Mouse (Mus musculus) thymus, postnatal 4 days (tissue): ENCODE results near the gene Rpgrip1l.

Experiments
- DNase-seq: peaks from one replicate; pipeline ENCODE4 v3.0.0; 2021

The Rpgrip1l gene

DNA sequence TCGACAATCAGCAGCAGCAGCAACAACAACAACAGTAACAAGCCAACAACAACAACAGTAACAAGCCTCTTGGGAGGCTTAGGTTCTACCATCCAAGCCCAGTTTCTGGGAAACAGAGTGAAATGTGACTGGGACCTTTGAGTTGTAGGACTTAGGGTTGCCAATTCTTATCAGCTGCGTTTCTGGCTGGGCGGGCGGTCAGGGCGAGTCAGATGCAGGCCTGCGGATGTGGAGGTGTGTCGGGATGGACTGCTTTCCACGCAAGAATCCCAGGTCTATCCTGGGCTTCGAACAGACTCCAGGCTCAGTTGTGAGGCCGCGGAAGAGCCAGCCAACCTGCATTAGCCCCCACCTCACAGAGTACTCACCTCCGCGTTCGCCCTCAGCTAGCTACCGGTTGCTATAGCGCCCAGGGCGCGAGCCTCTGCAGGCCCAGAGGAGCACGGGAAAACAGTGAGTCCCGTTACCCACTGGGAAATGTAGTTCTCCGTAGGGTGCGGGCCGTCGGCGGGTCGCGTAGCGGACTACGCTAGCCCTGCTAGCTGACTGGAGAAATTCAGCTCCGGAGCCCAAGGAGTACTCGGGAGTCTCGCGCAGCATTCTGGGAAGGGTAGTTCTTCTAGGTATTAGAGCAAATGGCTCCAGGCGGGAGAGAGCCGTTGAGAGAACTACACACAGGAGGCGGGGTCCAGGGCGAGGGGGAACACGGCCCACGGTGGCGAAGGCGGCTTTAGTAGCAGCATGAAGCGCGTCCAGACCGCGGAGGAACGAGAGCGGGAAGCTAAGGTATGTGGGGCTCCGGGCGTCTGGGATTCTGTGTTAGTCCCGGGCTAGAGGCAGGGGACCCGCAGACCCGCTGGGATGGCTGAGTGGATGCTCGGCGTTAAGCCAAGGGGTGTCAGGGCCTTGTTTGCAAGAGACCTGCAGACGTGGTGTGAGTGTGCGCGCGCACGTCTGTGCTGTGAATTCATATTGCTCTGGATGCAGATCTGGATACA, at the start of gene Rpgrip1l, which contains the start of gene Fto:
TSS of gene Rpgrip1l (minus strand) at position 428 of the 998 bp plus-strand sequence.
TSS of gene Fto (plus strand) at position 691 of the 998 bp plus-strand sequence.
- DNase-seq: peak; percentile 94

DNA sequence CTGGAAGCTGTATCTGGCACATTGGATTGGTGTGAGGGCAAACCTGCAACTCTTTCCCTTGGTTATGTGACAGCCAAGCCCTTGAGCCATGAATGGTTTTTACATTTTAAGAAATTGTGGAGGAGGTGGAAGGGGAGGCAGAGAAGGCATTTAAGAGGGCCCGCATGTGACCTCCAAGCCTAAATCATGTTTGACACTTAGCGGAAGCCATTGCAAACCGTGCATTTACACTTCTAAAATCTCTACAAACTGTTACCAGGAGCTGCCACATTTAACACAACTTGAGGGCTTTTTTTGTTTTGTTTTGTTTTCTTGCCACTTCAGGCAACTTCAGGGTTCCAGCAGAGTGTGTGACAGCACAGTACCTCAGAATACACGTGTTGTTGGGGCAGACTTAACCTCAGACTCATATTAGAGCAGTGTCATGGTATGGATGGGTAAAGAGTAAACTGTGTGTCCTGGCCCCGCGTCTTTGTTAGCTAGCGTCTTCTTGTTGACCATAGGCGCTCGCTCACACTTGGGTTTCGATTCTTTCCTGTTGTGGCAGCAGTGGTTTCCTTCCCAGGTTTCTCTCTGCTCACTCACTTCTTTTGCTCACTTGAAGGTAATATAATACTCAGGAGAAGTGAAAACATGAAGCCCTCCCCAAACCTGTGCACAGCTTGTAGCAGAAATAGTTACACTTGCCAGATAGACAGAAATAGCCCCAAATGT, 47.7 kb upstream of the Rpgrip1l start:
- no peak for DNase-seq

DNA sequence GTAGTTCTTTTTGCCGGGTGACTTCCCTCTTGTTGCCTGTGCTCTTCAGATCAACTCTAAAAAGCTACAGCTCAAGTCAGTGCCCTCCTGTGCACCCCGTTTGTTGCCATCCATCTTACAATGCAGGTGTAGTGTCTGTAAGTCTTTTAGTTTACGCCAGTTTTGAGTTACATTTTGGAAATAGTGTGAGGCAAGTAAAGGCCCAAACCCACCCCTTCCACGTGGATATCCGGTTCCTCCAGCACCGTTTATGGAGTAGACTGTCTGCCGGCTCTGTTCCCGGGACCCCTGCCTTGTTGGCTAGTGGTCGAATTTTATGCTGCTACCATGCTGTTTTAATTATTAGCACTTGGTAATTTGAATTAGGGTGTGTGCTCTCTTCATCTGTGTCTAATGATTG, 46.4 kb upstream of the Rpgrip1l start:
- DNase-seq: no peak

DNA sequence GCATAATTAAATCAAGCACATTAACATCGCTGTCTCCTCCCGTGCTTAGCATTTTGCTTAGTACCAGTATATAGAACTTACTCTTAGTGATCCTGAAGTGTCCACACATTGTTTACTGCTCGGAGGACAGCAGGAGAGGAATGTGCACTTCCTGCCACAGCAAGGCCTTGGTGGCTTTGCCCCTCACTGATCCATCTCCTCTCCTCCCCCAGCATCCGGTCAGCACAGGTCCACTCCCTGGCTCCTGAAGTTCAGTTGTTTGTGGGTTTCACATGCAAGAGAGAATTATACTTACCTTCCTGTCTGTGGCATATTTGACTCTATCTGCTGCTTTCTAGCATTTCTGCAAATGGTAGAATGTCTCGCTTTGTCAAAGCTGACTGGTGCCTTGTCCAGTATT, 45.0 kb upstream of the Rpgrip1l start:
- no peak for DNase-seq

DNA sequence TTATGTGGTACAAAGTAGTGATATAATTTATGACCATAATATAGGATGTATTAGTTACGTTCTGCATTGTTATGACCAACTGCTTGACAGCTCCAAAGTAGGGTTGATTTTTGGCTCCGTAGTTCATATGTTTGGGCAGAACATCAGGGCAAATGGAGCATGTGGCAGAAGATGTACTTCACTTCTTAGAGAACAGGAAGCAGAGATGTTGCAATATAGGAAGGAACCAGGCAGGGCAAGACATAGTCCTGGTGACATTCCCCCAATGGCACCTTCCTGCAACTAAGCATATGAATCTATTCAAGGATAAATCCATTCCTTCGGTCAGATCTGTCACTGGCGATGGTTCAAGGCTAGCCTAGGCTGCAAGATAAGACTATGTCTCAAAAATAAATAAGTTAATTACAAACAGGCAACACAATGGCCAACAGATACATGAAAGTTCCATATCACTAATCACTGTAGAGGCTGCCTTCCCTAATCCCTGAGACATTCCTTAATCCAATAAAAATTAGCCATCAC, 44.5 kb upstream of the Rpgrip1l start:
- no peak for DNase-seq

DNA sequence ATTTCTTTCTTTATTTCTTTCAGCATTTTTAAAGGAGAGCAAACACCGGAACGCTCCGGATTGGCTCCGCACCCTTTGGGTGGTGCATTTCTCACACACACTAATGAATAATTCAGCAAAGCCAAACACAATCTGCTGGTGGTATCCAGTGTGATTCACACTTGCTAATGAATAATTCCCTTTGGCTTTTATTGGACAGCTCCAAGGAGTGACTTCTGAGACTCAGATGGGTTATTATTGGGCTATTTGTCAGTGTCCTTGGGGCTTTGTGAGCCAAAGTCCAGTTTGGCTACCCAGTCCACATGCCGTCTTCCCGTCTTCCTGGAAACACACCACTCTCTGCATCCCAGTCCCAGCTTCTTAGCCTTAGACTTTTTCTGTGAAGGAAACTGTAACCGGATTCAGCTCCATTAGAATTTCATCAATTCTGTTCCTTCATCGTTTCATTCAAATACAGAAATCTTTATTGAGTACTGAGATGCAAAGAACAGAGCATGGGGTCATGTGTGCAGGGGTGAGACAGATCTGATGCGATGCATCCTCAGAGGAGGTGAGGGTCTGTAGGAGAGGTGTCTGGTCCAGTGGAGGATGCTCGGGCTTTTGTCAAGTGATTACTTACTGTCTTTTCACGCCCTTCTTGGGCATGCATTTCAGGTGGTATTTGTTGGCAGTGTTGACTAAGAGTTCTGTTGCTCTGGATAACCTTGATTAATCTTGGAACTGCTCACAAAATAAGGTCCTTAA, 43.1 kb upstream of the Rpgrip1l start:
- no peak for DNase-seq

DNA sequence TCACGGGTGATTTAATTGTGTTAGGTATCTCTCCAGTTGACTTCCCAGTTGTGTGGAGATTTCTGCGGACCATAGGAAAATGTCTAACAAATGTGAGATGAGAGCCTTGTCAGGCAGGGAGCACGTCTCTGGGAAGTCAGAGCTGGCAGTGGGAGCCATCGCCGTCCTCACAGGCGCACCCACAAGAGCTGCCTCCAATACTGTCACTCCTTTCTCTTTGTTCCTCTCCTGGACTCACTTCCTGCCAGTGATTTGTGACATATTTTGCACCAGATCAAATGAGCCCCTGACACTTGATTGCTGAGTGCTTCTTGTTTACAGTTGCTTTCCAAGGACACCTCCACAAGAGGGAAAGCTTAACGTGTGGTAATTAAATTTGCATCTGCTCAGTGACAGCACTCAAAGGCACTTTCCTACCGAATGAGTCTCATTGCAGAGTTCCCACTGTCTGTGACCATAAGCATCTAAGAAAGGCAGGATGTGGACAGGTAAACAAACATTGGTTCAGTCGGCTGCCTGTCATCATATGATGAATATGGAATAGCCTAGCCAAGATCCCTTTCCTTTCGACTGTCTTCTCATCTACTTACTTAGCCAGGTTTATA, 42.3 kb upstream of the Rpgrip1l start:
- no peak for DNase-seq

DNA sequence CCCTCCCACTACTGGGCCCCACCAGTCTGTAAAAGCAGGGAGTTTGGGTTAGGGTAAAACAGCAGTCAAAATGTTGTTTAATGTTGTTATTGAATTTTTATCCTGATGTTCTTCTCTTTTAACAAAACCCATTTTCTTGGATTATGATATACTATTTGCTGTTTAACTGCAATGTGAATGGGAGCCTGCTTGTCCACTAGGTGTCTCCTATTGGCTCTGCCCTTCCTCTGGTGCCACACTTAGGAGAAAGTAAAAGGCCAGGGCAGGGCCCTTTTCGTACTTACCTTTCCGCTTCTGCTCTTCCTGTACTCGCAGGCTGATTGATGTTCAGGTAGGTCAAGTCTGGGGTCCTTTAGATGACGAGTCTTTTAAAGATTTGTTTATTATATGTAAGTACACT, 40.8 kb upstream of the Rpgrip1l start:
- DNase-seq: no peak

DNA sequence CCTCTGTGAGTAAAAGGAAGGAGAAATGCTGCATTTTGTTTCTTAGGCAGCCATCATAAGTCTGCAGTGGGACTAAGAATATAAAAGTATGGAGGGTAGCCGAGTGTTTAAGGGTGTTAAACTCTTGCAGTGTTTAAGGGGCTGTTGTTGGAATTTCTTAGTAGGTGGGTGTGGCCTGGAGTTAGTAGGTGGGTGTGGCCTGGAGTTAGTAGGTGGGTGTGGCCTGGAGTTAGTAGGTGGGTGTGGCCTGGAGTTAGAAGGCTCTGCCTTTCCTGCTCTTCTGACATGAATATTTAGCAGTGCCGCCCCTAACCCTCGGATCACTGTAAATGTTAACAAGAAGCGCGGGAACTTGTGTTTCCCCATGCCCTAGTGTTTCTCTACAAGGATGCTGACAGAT, 40.0 kb upstream of the Rpgrip1l start:
- no peak for DNase-seq

DNA sequence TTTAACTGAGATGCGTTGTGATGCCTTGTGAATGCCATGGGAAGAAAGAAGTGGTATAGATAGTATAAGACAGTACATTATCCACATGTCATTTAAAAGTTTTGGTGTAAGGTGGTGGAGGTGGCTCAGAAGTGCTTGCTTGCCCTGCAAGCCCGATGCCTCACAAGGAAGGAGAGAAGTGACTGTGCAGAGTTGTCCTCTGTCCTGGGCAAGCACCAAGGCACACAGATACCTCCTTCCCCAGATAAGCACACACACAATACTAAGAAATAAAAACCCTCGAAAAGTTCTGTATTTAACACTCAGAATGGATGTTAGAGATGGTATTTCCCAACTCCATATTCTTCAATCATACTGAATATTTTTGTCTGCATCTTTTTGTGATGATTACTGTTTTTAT, 39.5 kb upstream of the Rpgrip1l start:
- DNase-seq: no peak

DNA sequence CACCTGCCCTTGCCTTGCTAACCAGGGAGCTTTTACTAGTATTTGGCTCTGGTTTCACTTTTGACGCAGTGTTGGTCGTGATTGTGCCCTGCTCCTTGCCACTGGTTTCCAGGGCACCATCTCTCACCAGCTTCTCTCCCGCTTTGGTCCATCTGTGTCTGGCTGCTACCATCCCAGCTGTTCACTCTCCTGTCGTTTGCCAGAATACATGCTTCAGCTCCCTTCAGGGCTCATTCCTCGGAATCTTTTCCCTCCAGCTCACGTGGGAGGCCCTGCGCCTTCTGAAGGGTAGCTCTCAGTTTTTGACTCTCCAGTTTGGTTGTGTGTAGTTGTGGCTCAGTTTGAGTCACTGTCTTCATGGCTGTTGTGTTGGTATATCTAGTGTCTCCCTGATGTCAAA, 37.6 kb upstream of the Rpgrip1l start:
- no peak for DNase-seq

DNA sequence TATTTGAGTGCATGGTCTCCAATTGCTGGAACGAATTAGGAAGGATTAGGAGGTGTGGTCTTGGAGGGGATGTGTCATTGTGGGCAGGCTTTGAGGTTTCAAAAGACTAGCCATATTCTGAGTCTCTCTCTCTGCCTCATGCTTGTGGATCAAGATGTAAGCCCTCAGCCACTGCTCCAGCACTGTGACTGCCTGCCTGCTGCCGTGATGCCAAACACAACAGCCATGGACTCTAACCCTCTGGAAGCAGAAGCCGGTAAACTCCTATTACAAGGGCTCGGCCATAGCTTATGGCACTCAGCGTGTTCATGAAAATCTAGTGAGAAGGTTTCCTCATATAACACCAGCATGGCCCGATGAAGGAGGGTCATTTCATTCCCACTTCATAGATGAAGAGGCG, 36.8 kb upstream of the Rpgrip1l start:
- DNase-seq: no peak

DNA sequence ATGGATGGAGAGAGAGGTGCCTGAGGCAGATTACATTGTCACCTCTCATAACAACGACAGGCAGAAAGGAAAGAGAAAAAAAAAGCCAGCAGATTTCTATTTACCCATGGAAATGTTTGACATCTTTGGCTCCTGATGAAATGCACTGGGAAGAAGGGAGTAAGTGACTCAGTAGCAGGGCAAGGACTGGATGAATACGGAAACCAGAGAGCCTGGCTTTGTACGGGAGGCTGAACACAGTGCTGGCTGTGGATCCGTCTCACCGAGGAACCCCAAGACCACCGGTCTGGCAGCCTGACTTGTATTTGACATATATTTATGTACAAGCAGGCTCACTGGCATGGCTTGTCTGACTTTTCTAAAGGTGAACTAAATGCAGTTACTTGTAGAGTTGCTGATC, 34.5 kb upstream of the Rpgrip1l start:
- DNase-seq: no peak

DNA sequence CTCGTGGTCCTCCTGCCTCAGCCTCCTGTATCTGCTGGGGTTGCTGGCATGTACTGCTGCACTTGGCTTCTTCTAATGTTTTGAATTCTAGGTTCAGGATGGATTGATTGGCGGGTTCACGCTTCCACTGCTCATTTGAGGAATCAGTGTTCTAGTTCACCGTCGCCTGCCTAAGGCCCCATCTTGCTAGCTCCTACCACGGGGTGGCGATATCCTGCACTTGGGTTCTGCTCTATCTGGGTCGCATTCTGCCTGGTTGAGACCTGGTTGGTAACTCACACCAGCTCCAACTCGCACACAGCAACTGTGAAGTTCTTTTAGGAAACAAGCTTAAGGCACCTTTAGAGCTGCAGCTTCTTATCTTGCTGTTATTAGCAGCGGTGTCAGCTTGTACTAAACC, 34.1 kb upstream of the Rpgrip1l start:
- no peak for DNase-seq

DNA sequence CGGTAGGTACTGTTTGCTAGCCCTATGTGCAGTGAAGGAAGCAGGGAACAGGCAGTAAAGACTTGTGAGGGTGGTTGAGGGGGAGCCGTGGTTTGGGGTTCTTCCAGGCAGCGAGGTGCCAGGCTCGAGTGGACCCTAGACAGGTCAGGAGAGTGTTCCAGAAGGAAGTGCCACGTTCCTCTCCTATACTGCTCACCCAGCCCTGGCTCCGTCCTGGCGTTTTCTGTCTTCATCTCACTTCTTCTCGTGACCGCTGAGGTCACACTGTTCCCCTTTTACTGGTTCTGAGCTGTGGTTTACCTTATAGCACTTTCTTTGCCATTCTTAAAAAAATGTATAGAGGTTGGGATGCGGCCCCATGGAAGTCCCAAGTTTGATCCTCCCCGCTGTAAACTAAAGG, 31.6 kb upstream of the Rpgrip1l start:
- no peak for DNase-seq

DNA sequence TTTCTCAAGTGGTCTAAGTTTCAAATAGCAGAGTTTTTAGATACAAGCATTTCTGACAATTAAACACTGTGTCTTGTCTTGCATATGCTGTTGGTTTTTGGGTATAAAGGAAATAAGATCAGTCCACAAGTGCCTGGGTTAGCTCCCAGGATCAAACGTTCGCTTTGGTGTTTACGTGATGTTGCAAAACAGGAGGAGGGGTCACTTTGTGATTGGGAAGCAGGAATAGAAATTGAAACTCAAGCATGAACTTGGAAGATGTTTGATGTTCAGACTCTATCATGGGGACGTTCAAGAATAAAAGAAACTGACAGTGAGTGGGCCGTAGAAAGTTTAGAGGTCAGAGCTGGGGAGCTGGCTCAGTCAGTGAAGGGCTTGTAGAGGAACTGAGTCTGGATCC, 29.7 kb upstream of the Rpgrip1l start:
- no peak for DNase-seq

DNA sequence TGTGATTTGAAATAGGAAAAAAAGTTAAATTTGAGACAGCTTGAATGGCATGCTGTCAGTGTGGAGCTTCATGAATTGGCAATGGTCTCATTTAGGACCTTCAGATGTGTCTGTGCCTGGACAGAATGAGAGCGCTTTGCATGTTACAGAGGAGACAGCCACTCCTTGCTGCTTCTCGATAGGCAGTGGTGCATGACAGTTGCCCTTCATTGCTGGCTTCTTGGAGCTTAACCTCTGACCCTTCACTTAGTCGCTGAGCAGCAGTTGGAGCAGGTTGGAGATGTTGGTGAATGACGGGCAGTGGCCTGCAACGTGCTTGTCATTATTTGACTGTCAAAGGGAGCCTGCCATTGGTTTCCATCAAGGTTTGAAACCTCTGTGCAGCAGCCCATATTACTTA, 29.1 kb upstream of the Rpgrip1l start:
- DNase-seq: no peak

DNA sequence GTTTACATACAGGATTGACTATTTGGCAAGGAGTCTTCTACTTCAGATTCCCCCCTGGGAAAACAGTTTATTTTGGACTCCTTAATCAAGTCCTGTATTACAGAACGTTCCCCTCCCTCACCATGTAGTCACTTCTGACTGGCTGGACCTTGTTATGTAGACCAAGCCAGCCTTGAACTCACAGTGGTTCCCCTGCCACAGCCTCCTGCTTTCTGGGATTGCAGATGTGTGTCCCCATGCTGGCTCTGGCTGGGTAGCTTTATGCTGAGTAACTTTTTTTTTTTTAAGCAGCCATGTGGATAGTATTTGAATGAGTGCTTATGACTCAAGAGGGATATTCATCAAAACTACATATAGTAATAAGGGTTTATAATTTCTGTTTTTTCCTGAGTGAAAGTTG, 27.7 kb upstream of the Rpgrip1l start:
- no peak for DNase-seq

DNA sequence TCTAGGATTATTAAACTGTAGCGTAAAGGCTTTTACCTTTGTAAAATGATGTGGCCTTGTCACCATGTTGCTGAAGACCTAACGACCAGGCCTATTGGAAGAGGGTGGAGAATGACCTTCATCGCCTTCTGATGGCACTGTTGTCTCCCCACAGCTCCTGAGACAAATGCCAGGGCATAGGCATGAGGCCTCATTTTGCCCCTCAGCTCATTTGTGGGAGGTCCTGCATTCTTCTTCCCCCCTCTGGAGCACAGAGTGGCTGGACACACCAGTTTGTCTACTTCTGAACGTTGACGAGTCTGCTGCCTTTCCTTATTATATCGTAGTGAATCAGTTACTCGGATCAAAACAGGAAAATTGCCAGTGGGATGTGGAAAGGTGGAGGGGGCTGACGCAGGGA, 26.6 kb upstream of the Rpgrip1l start:
- no peak for DNase-seq

DNA sequence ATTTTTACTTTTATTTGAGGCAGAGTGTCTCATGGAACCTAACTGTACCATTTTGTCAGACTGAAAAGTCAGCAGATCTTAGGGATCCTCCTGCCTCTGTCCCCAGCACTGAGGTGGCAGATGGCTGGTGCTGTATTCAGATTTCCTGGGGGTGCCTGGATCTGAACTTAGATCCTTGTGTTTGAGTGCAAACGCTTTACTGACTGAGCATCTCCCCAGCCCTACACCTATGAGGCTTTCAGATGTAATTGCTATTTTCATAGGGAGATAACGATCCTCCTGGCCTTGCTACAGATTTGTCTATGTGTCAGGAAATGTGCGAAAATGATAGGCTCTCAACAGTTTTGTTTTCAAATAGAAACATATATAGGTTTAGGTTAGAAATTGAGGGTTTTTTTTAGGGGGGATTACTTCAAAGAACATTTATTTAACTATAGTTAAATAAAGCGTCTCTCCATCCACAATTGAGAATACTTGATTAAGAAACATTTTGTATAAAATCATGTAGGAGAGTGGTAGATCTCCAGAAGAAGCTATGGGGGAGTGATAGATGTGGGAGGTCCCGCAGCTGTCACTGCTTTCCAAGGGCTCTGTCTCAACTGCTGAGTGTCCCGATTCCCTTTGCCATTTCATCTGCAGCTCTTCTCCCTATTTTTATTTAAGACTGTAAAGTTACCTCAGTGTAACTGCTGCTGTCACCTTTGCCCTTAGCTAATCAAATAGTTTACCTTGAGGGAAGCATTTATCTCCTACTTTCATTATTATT, 25.5 kb upstream of the Rpgrip1l start:
- DNase-seq: no peak

DNA sequence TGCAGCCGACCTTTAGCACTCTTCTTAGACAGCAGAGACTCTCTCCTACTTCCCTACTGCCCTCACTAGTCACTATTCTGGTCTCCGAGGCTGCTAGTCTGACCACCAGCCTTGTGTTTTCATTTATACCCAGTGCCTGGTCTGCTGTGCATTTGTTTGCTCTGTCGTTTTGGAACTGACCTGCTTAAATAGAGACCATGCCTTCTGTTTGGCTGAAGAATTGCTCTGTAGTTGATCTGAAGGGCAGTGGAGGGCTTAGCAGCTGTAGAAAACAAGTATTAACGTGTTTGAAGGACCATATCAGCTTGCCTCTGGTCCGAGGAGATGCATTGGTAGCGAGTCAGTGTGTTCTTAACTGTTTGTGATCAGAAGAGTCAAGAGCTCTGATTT, 16.4 kb upstream of the Rpgrip1l start:
- DNase-seq: no peak

DNA sequence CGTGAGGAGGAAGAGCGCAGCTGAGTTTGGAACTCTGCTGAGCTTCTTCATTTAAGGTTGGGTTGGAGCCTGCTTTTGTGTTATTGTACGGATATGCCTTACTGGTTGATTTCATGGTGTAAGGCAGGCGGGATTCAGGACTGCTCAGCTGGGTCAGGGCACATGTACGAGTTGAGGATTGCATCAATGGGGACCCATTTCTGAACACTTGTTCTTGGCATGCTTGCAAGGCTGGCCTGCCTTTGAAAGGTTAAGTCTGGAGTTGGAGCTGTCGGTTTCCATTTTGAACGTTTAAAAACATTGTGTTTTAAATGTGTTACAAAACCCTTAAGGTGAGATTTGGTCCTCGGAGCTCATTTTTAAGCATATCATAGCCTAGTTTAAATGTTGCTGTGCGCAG, 16.0 kb upstream of the Rpgrip1l start:
- DNase-seq: no peak
